Mouse (Mus musculus): ENCODE measurements around the gene Cd70. TPM values are rescaled to one million over a fixed set of nuclear protein-coding genes. Genes with fewer than 3 reads are reported as not detected.

Cd70 gene
- polyA plus RNA-seq, 1 experiment from 2014 or later = not detected

- WGBS = 37% methylated on average over 4 of the region's 4 CpGs
- H3K27ac ChIP-seq (ENCODE audit: low read length) = no peak overlapping the region; the same call in 1 of the 2 replicates
- peak overlapping the region; percentile 78 for H3K9ac ChIP-seq (replicated peaks; ENCODE audit: low read length)
- no peaks in the 10 kb centered on the region for H3K27me3 ChIP-seq (ENCODE audit: insufficient read depth, low read length)
- no peaks in the 10 kb centered on the region for H3K9me3 ChIP-seq (ENCODE audit: low read length)
- ATAC-seq (ENCODE audit: low FRiP score, low TSS enrichment) = no peak; the same call in 1 of the 2 replicates
- peak overlapping the region; percentile 89 for H3K4me2 ChIP-seq (replicated peaks; ENCODE audit: low read depth, low read length)
- no peaks in the 10 kb centered on the region for H3K36me3 ChIP-seq (ENCODE audit: insufficient read depth, low read length)
- H3K4me3 ChIP-seq (ENCODE audit: low read length) = peak overlapping the region; percentile 73
- H3K4me1 ChIP-seq (ENCODE audit: insufficient read depth, low read length) = peaks cover 21% of the 10 kb centered on the region
Measured at GRCm38 (mm10) chr17:57104496-57104895, 45.1 kb downstream of the Cd70 start.

DNA sequence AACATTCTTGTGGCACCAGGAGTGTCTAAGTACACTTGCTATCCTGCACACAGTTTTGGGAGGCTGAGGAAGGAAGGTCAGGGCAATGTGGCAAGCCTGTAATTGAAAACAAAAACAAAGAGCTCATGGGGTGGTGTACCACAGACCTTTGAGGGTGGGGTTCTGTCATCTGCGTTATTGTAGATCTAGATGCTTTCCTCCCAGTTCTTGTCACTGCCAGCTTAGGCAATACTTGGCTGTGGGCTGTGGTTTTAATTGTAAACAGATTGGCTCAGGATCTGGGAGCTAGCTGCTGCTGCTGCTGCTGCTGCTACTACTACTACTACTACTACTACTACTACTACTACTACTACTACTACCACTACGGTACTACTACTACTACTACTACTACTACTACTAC lies 47.3 kb downstream of the Cd70 start:
- whole genome bisulfite sequencing = 84% methylated on average over 2 of the region's 2 CpGs
- H3K27ac ChIP-seq (ENCODE audit: low read length) = no peak overlapping the region
- no peaks in the 10 kb centered on the region for H3K9me3 ChIP-seq (ENCODE audit: low read length)
- peaks cover 21% of the 10 kb centered on the region for H3K4me1 ChIP-seq (ENCODE audit: insufficient read depth, low read length)
- no peak for ATAC-seq (ENCODE audit: low FRiP score, low TSS enrichment)
- no peaks in the 10 kb centered on the region for H3K27me3 ChIP-seq (ENCODE audit: insufficient read depth, low read length)
- no peak overlapping the region for H3K9ac ChIP-seq (replicated peaks; ENCODE audit: low read length)
- H3K36me3 ChIP-seq (ENCODE audit: insufficient read depth, low read length) = no peaks in the 10 kb centered on the region
- no peak overlapping the region for H3K4me2 ChIP-seq (replicated peaks; ENCODE audit: low read depth, low read length)
- H3K4me3 ChIP-seq (ENCODE audit: low read length) = no peak overlapping the region

- no peak for ATAC-seq (ENCODE audit: low FRiP score, low TSS enrichment)
- no peaks in the 10 kb centered on the region; the same call in 1 of the 2 replicates for H3K27me3 ChIP-seq (ENCODE audit: insufficient read depth, low read length)
Measured at GRCm38 (mm10) chr17:57099629-57100325, 49.8 kb downstream of the Cd70 start.

DNA sequence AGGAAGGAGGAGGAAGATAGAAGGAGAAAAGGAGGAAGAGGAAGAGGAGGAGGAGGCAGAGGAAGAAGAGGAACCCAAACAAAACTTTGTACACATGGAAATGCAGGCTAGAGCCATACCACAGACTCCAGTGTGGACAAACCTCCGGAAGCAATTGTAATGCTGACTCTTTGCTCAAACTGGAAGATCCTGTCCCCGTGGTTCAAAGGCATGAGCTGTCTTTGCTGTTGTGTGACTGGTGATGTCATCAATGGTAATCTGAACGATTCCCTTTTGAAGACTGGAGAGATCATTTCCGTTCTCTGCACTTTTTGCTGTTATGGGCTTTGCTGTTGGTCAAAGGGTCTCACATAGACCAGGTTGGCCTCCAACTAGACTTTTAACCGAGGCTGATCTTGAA lies 51.3 kb downstream of the Cd70 start:
- 78% methylated on average over 5 of the region's 5 CpGs for WGBS
- Histone ChIP-seq H3K27me3 (ENCODE audit: insufficient read depth, low read length) (no peaks in the 10 kb centered on the region; the same call in 1 of the 2 replicates), H3K9me3 (ENCODE audit: low read length) (no peaks in the 10 kb centered on the region), H3K27ac (ENCODE audit: low read length) (no peak overlapping the region), H3K9ac (replicated peaks; ENCODE audit: low read length) (no peak overlapping the region), H3K4me2 (replicated peaks; ENCODE audit: low read depth, low read length) (no peak overlapping the region), H3K36me3 (ENCODE audit: insufficient read depth, low read length) (no peaks in the 10 kb centered on the region), H3K4me3 (ENCODE audit: low read length) (no peak overlapping the region), H3K4me1 (ENCODE audit: insufficient read depth, low read length) (0 out of 2 replicates have a peak, but pooled peaks cover 4% of the 10 kb centered on the region)
- no peak for ATAC-seq (ENCODE audit: low FRiP score, low TSS enrichment)

More at GRCm38 (mm10) chr17:57099629-57100325, 49.8 kb downstream of the Cd70 start:
- Histone ChIP-seq H3K36me3 (ENCODE audit: insufficient read depth, low read length) (no peaks in the 10 kb centered on the region), H3K9ac (replicated peaks; ENCODE audit: low read length) (no peak overlapping the region), H3K4me1 (ENCODE audit: insufficient read depth, low read length) (peaks cover 10% of the 10 kb centered on the region), H3K4me2 (replicated peaks; ENCODE audit: low read depth, low read length) (no peak overlapping the region), H3K9me3 (ENCODE audit: low read length) (no peaks in the 10 kb centered on the region), H3K27ac (ENCODE audit: low read length) (no peak overlapping the region), H3K4me3 (ENCODE audit: low read length) (no peak overlapping the region)
- WGBS = 10% methylated on average over 10 of the region's 10 CpGs

- peak overlapping the region; percentile 33 for H3K4me3 ChIP-seq (ENCODE audit: low read length)
- WGBS = under 1% methylated on average over 11 of the region's 11 CpGs
- ATAC-seq (ENCODE audit: low FRiP score, low TSS enrichment) = peak; percentile 86
- no peaks in the 10 kb centered on the region; the same call in 1 of the 2 replicates for H3K27me3 ChIP-seq (ENCODE audit: insufficient read depth, low read length)
- no peak overlapping the region for H3K9ac ChIP-seq (replicated peaks; ENCODE audit: low read length)
- peaks cover 3% of the 10 kb centered on the region; the same call in 1 of the 2 replicates for H3K9me3 ChIP-seq (ENCODE audit: low read length)
- no peak overlapping the region for H3K27ac ChIP-seq (ENCODE audit: low read length)
- H3K4me1 ChIP-seq (ENCODE audit: insufficient read depth, low read length) = 0 out of 2 replicates have a peak, but pooled peaks cover 4% of the 10 kb centered on the region
- H3K4me2 ChIP-seq (replicated peaks; ENCODE audit: low read depth, low read length) = peak overlapping the region; percentile 56
- no peaks in the 10 kb centered on the region for H3K36me3 ChIP-seq (ENCODE audit: insufficient read depth, low read length)
Measured at GRCm38 (mm10) chr17:57096623-57096920, 53.0 kb downstream of the Cd70 start.

Other genes with a start within 250 kb of the Cd70 start
- 43.9 and 53.1 TPM in 2 replicates for gene Mllt1, start 214.4 kb downstream of the Cd70 start, polyA plus RNA-seq (2015; fragmentation: Nextera tagmentation; extraction: Ambion mirVana)
- gene Acer1, start 167.7 kb downstream of the Cd70 start, polyA plus RNA-seq (2015; fragmentation: Nextera tagmentation; extraction: Ambion mirVana) = not detected in 2 replicates
- gene Clpp, start 159.5 kb downstream of the Cd70 start, polyA plus RNA-seq (2015; fragmentation: Nextera tagmentation; extraction: Ambion mirVana) = 175 and 178 TPM in 2 replicates
- gene Alkbh7, start 152.4 kb downstream of the Cd70 start, polyA plus RNA-seq (2015; fragmentation: Nextera tagmentation; extraction: Ambion mirVana) = 57.4 and 58.0 TPM in 2 replicates
- 0.64 TPM in 1 of 2 replicates, not detected in the other for gene Pspn, start 149.8 kb downstream of the Cd70 start, polyA plus RNA-seq (2015; fragmentation: Nextera tagmentation; extraction: Ambion mirVana)
- gene Gtf2f1, start 138.5 kb downstream of the Cd70 start, polyA plus RNA-seq (2015; fragmentation: Nextera tagmentation; extraction: Ambion mirVana) = 71.4 and 74.0 TPM in 2 replicates
- 0.78 and 0.80 TPM in 2 replicates for gene Gm17949, start 138.3 kb downstream of the Cd70 start, polyA plus RNA-seq (2015; fragmentation: Nextera tagmentation; extraction: Ambion mirVana)
- gene Khsrp, start 118.3 kb downstream of the Cd70 start, polyA plus RNA-seq (2015; fragmentation: Nextera tagmentation; extraction: Ambion mirVana) = 25.6 and 27.9 TPM in 2 replicates
- gene Slc25a41, start 108.1 kb downstream of the Cd70 start, polyA plus RNA-seq (2015; fragmentation: Nextera tagmentation; extraction: Ambion mirVana) = not detected in 2 replicates
- 61.8 and 69.1 TPM in 2 replicates for gene Crb3, start 90.7 kb downstream of the Cd70 start, polyA plus RNA-seq (2015; fragmentation: Nextera tagmentation; extraction: Ambion mirVana)
- 11.2 and 14.0 TPM in 2 replicates for gene Slc25a23, start 89.9 kb downstream of the Cd70 start, polyA plus RNA-seq (2015; fragmentation: Nextera tagmentation; extraction: Ambion mirVana)
- gene Dennd1c, start 71.3 kb downstream of the Cd70 start, polyA plus RNA-seq (2015; fragmentation: Nextera tagmentation; extraction: Ambion mirVana) = 5.6 and 6.8 TPM in 2 replicates
- 25.2 and 31.8 TPM in 2 replicates for gene Tubb4a, start 62.0 kb downstream of the Cd70 start, polyA plus RNA-seq (2015; fragmentation: Nextera tagmentation; extraction: Ambion mirVana)
- 9.9 and 11.7 TPM in 2 replicates for gene Tnfsf9, start 44.5 kb downstream of the Cd70 start, polyA plus RNA-seq (2015; fragmentation: Nextera tagmentation; extraction: Ambion mirVana)
- gene Tnfsf14, start 44.4 kb upstream of the Cd70 start, polyA plus RNA-seq (2015; fragmentation: Nextera tagmentation; extraction: Ambion mirVana) = 0.09 and 0.19 TPM in 2 replicates
- 1.1 and 2.4 TPM in 2 replicates for gene C3, start 78.4 kb upstream of the Cd70 start, polyA plus RNA-seq (2015; fragmentation: Nextera tagmentation; extraction: Ambion mirVana)
- gene Gpr108, start 98.7 kb upstream of the Cd70 start, polyA plus RNA-seq (2015; fragmentation: Nextera tagmentation; extraction: Ambion mirVana) = 39.0 and 42.8 TPM in 2 replicates
- 52.6 and 55.0 TPM in 2 replicates for gene Trip10, start 99.7 kb upstream of the Cd70 start, polyA plus RNA-seq (2015; fragmentation: Nextera tagmentation; extraction: Ambion mirVana)
- 1.4 and 2.0 TPM in 2 replicates for gene Vav1, start 129.3 kb upstream of the Cd70 start, polyA plus RNA-seq (2015; fragmentation: Nextera tagmentation; extraction: Ambion mirVana)
- 4.2 and 5.2 TPM in 2 replicates for gene Adgre1, start 208.9 kb upstream of the Cd70 start, polyA plus RNA-seq (2015; fragmentation: Nextera tagmentation; extraction: Ambion mirVana)

All from kidney, embryonic 16.5 days (tissue).